Mouse (Mus musculus): Measurements from ENCODE around the gene Hlf. TPM values are rescaled to one million over a fixed set of nuclear protein-coding genes. Genes with fewer than 3 reads are reported as not detected.

Hlf gene
- polyA plus RNA-seq, 1 experiment from 2014 or later, result 6.6 TPM

- Histone ChIP-seq H3K4me1 (ENCODE audit: control insufficient read depth, insufficient read depth, low read length) (peaks cover 6% of the 10 kb centered on the region; the same call in 1 of the 2 replicates), H3K27me3 (ENCODE audit: control insufficient read depth, insufficient read depth, low read depth, low read length) (no peaks in the 10 kb centered on the region), H3K4me2 (ENCODE audit: low read length) (no peak overlapping the region), H3K9ac (ENCODE audit: low read depth, low read length) (no peak overlapping the region), H3K27ac (ENCODE audit: low read length) (no peak overlapping the region), H3K9me3 (replicated peaks; ENCODE audit: control insufficient read depth, low read length, poor library complexity, severe bottlenecking) (no peaks in the 10 kb centered on the region), H3K4me3 (ENCODE audit: low read depth, low read length) (no peak overlapping the region), H3K36me3 (ENCODE audit: control insufficient read depth, insufficient read depth, low read length) (no peaks in the 10 kb centered on the region)
- WGBS, result 74% methylated on average over 10 of the region's 10 CpGs
- ATAC-seq, result no peak
Observed at GRCm38 (mm10) chr11:90363821-90364497, 26.7 kb downstream of the Hlf start.

- H3K36me3 ChIP-seq (ENCODE audit: control insufficient read depth, insufficient read depth, low read length), result no peaks in the 10 kb centered on the region
- WGBS, result 41% methylated on average over 3 of the region's 3 CpGs
- H3K4me2 ChIP-seq (ENCODE audit: low read length), result no peak overlapping the region
- no peak overlapping the region for H3K4me3 ChIP-seq (ENCODE audit: low read depth, low read length)
- H3K9me3 ChIP-seq (replicated peaks; ENCODE audit: control insufficient read depth, low read length, poor library complexity, severe bottlenecking), result no peaks in the 10 kb centered on the region
- ATAC-seq, result no peak
- H3K4me1 ChIP-seq (ENCODE audit: control insufficient read depth, insufficient read depth, low read length), result peaks cover 4% of the 10 kb centered on the region; the same call in 1 of the 2 replicates
- no peak overlapping the region for H3K27ac ChIP-seq (ENCODE audit: low read length)
- H3K27me3 ChIP-seq (ENCODE audit: control insufficient read depth, insufficient read depth, low read depth, low read length), result no peaks in the 10 kb centered on the region
- no peak overlapping the region for H3K9ac ChIP-seq (ENCODE audit: low read depth, low read length)
Observed at GRCm38 (mm10) chr11:90363406-90363805, 27.3 kb downstream of the Hlf start.

- no peak overlapping the region for H3K9ac ChIP-seq (ENCODE audit: low read depth, low read length)
- H3K27ac ChIP-seq (ENCODE audit: low read length), result no peak overlapping the region
- no peaks in the 10 kb centered on the region for H3K36me3 ChIP-seq (ENCODE audit: control insufficient read depth, insufficient read depth, low read length)
- no peak for ATAC-seq
- no peak overlapping the region for H3K4me2 ChIP-seq (ENCODE audit: low read length)
- H3K4me3 ChIP-seq (ENCODE audit: low read depth, low read length), result no peak overlapping the region
- peaks cover 12% of the 10 kb centered on the region for H3K4me1 ChIP-seq (ENCODE audit: control insufficient read depth, insufficient read depth, low read length)
- WGBS, result 94% methylated on average over 5 of the region's 5 CpGs
- H3K27me3 ChIP-seq (ENCODE audit: control insufficient read depth, insufficient read depth, low read depth, low read length), result no peaks in the 10 kb centered on the region
- no peaks in the 10 kb centered on the region for H3K9me3 ChIP-seq (replicated peaks; ENCODE audit: control insufficient read depth, low read length, poor library complexity, severe bottlenecking)
Observed at GRCm38 (mm10) chr11:90360536-90360935, 30.2 kb downstream of the Hlf start.

- ATAC-seq, result no peak
- Histone ChIP-seq H3K27me3 (ENCODE audit: control insufficient read depth, insufficient read depth, low read depth, low read length) (no peaks in the 10 kb centered on the region), H3K4me2 (ENCODE audit: low read length) (no peak overlapping the region), H3K9me3 (replicated peaks; ENCODE audit: control insufficient read depth, low read length, poor library complexity, severe bottlenecking) (no peaks in the 10 kb centered on the region), H3K4me1 (ENCODE audit: control insufficient read depth, insufficient read depth, low read length) (peaks cover 9% of the 10 kb centered on the region), H3K27ac (ENCODE audit: low read length) (no peak overlapping the region), H3K9ac (ENCODE audit: low read depth, low read length) (no peak overlapping the region), H3K36me3 (ENCODE audit: control insufficient read depth, insufficient read depth, low read length) (no peaks in the 10 kb centered on the region), H3K4me3 (ENCODE audit: low read depth, low read length) (no peak overlapping the region)
- 69% methylated on average over 8 of the region's 8 CpGs for WGBS
Observed at GRCm38 (mm10) chr11:90358063-90358462, 32.6 kb downstream of the Hlf start.

GRCm38 (mm10) chr11:90357371-90357770, 33.3 kb downstream of the Hlf start:
- Histone ChIP-seq H3K4me2 (ENCODE audit: low read length) (no peak overlapping the region), H3K36me3 (ENCODE audit: control insufficient read depth, insufficient read depth, low read length) (no peaks in the 10 kb centered on the region), H3K9me3 (replicated peaks; ENCODE audit: control insufficient read depth, low read length, poor library complexity, severe bottlenecking) (no peaks in the 10 kb centered on the region), H3K27me3 (ENCODE audit: control insufficient read depth, insufficient read depth, low read depth, low read length) (no peaks in the 10 kb centered on the region), H3K27ac (ENCODE audit: low read length) (no peak overlapping the region), H3K4me3 (ENCODE audit: low read depth, low read length) (no peak overlapping the region), H3K9ac (ENCODE audit: low read depth, low read length) (no peak overlapping the region), H3K4me1 (ENCODE audit: control insufficient read depth, insufficient read depth, low read length) (peaks cover 9% of the 10 kb centered on the region)
- ATAC-seq, result no peak
- 93% methylated on average over 7 of the region's 7 CpGs for WGBS

- no peak overlapping the region for H3K9ac ChIP-seq (ENCODE audit: low read depth, low read length)
- H3K4me3 ChIP-seq (ENCODE audit: low read depth, low read length), result no peak overlapping the region
- H3K36me3 ChIP-seq (ENCODE audit: control insufficient read depth, insufficient read depth, low read length), result no peaks in the 10 kb centered on the region
- peaks cover 9% of the 10 kb centered on the region for H3K4me1 ChIP-seq (ENCODE audit: control insufficient read depth, insufficient read depth, low read length)
- H3K27me3 ChIP-seq (ENCODE audit: control insufficient read depth, insufficient read depth, low read depth, low read length), result no peaks in the 10 kb centered on the region
- WGBS, result 27% methylated on average over 9 of the region's 9 CpGs
- no peak overlapping the region for H3K4me2 ChIP-seq (ENCODE audit: low read length)
- ATAC-seq, result no peak
- no peak overlapping the region for H3K27ac ChIP-seq (ENCODE audit: low read length)
- H3K9me3 ChIP-seq (replicated peaks; ENCODE audit: control insufficient read depth, low read length, poor library complexity, severe bottlenecking), result no peaks in the 10 kb centered on the region
Observed at GRCm38 (mm10) chr11:90356495-90357304, 34.0 kb downstream of the Hlf start.

- no peak overlapping the region for H3K4me2 ChIP-seq (ENCODE audit: low read length)
- H3K27me3 ChIP-seq (ENCODE audit: control insufficient read depth, insufficient read depth, low read depth, low read length), result no peaks in the 10 kb centered on the region
- ATAC-seq, result no peak
- no peak overlapping the region for H3K9ac ChIP-seq (ENCODE audit: low read depth, low read length)
- H3K36me3 ChIP-seq (ENCODE audit: control insufficient read depth, insufficient read depth, low read length), result no peaks in the 10 kb centered on the region
- H3K4me1 ChIP-seq (ENCODE audit: control insufficient read depth, insufficient read depth, low read length), result peaks cover 9% of the 10 kb centered on the region
- no peaks in the 10 kb centered on the region for H3K9me3 ChIP-seq (replicated peaks; ENCODE audit: control insufficient read depth, low read length, poor library complexity, severe bottlenecking)
- no peak overlapping the region for H3K27ac ChIP-seq (ENCODE audit: low read length)
- no peak overlapping the region for H3K4me3 ChIP-seq (ENCODE audit: low read depth, low read length)
- WGBS, result 13% methylated on average over 3 of the region's 3 CpGs
Observed at GRCm38 (mm10) chr11:90356036-90356435, 34.7 kb downstream of the Hlf start.

GRCm38 (mm10) chr11:90355270-90355681, 35.4 kb downstream of the Hlf start:
- Histone ChIP-seq H3K36me3 (ENCODE audit: control insufficient read depth, insufficient read depth, low read length) (no peaks in the 10 kb centered on the region), H3K9ac (ENCODE audit: low read depth, low read length) (no peak overlapping the region), H3K4me3 (ENCODE audit: low read depth, low read length) (no peak overlapping the region), H3K4me1 (ENCODE audit: control insufficient read depth, insufficient read depth, low read length) (peaks cover 9% of the 10 kb centered on the region), H3K27me3 (ENCODE audit: control insufficient read depth, insufficient read depth, low read depth, low read length) (no peaks in the 10 kb centered on the region), H3K4me2 (ENCODE audit: low read length) (no peak overlapping the region), H3K9me3 (replicated peaks; ENCODE audit: control insufficient read depth, low read length, poor library complexity, severe bottlenecking) (no peaks in the 10 kb centered on the region), H3K27ac (ENCODE audit: low read length) (no peak overlapping the region)
- 0 out of 2 replicates have a peak, but pooled peaks have one; percentile 39 for ATAC-seq
- 50% methylated on average over 7 of the region's 7 CpGs for WGBS

- 90% methylated on average over 7 of the region's 7 CpGs for WGBS
- Histone ChIP-seq H3K4me2 (ENCODE audit: low read length) (no peak overlapping the region), H3K9me3 (replicated peaks; ENCODE audit: control insufficient read depth, low read length, poor library complexity, severe bottlenecking) (no peaks in the 10 kb centered on the region), H3K36me3 (ENCODE audit: control insufficient read depth, insufficient read depth, low read length) (no peaks in the 10 kb centered on the region), H3K4me3 (ENCODE audit: low read depth, low read length) (no peak overlapping the region), H3K27me3 (ENCODE audit: control insufficient read depth, insufficient read depth, low read depth, low read length) (no peaks in the 10 kb centered on the region), H3K4me1 (ENCODE audit: control insufficient read depth, insufficient read depth, low read length) (peaks cover 9% of the 10 kb centered on the region), H3K27ac (ENCODE audit: low read length) (no peak overlapping the region), H3K9ac (ENCODE audit: low read depth, low read length) (no peak overlapping the region)
- no peak for ATAC-seq
Observed at GRCm38 (mm10) chr11:90352696-90353095, 38.0 kb downstream of the Hlf start.

Data from midbrain, embryonic 16.5 days (tissue).